Comparison of ENCODE assay signal across 19 mouse cellular contexts in genomic region chr14:11881082-11881481, GRCm38 (mm10).
DNase-seq lines count a peak whose midpoint lies in the region; ATAC-seq lines count a peak whose summit lies in the region.
"Had no signal": no experiment of that assay in that cellular context is flagged by ENCODE, and none has a peak within 500 bp of the region (broad histone marks: within the 10 kb centered on the region; RNA-seq: fewer than 3 reads in every experiment).

No protein-coding gene starts in this region.

- H3K9ac ChIP-seq in intestine, embryonic 16.5 days (ENCODE audit: low read depth, low read length), result no peak overlapping the region
- H3K9ac ChIP-seq: hindbrain, embryonic 12.5 days; lung, embryonic 14.5 days; midbrain, embryonic 12.5 days had no signal

- H3K4me3 ChIP-seq in heart, embryonic 10.5 days, result no peak overlapping the region
- no peak overlapping the region for H3K4me3 ChIP-seq in intestine, embryonic 16.5 days (ENCODE audit: low read length)
- H3K4me3 ChIP-seq: hindbrain, embryonic 12.5 days; left cerebral cortex, adult 2 months; limb, embryonic 10.5 days; midbrain, embryonic 12.5 days had no signal

- no peaks in the 10 kb centered on the region for H3K36me3 ChIP-seq in heart, embryonic 10.5 days
- no peaks in the 10 kb centered on the region for H3K36me3 ChIP-seq in intestine, embryonic 16.5 days (ENCODE audit: control insufficient read depth, insufficient read depth, low read length)
- H3K36me3 ChIP-seq: hindbrain, embryonic 12.5 days; midbrain, embryonic 12.5 days had no signal

- H3K4me1 ChIP-seq in heart, embryonic 10.5 days, result peaks cover 54% of the 10 kb centered on the region
- H3K4me1 ChIP-seq in intestine, embryonic 16.5 days (ENCODE audit: control insufficient read depth, insufficient read depth, low read length), result peaks cover 3% of the 10 kb centered on the region; the same call in 1 of the 2 replicates

- no peak overlapping the region for H3K4me2 ChIP-seq in intestine, embryonic 16.5 days (ENCODE audit: low read depth, low read length)
- H3K4me2 ChIP-seq: hindbrain, embryonic 12.5 days; liver, embryonic 11.5 days; lung, embryonic 14.5 days; midbrain, embryonic 12.5 days had no signal

- intact Hi-C loops in heart, postnatal 36 days (cut with DNase I), result loop anchor here (5.0 kb wide), 5 partner anchors 51 to 329 kb away; partner anchors contain the start of gene Ptprg

- no peak for ATAC-seq in intestine, embryonic 16.5 days
- no peak for ATAC-seq in erythroblast, adult 5-6 weeks (replicated peaks; ENCODE audit: low FRiP score, poor library complexity, severe bottlenecking)
- ATAC-seq: forebrain, embryonic 14.5 days; inflammation-experienced regulatory T-cells, adult 6 months had no signal

- H3K27me3 ChIP-seq in heart, embryonic 10.5 days (ENCODE audit: insufficient read depth, poor library complexity, severe bottlenecking), result no peaks in the 10 kb centered on the region
- no peaks in the 10 kb centered on the region for H3K27me3 ChIP-seq in intestine, embryonic 16.5 days (replicated peaks; ENCODE audit: control insufficient read depth, insufficient read depth, low read length)
- H3K27me3 ChIP-seq: hindbrain, embryonic 12.5 days had no signal

- WGBS in heart, embryonic 10.5 days, result 67% methylated on average over 3 of the region's 3 CpGs
- WGBS in intestine, embryonic 16.5 days, result 85% methylated on average over 3 of the region's 3 CpGs

- DNase-seq in adrenal gland, postnatal 36 days, result peak; percentile 28 to 29
- no peak for DNase-seq in adrenal gland, postnatal 10 days
- DNase-seq in heart, embryonic 10.5 days (ENCODE audit: low spot score), result no peak
- no peak for DNase-seq in heart, postnatal 36 days
- peak; percentile 62 for DNase-seq in kidney, adult 9 months
- DNase-seq: cerebellum, postnatal 10 days; embryo, embryonic 11 days; lung, embryonic 14.5 days; thymus, postnatal 36 days had no signal

- H3K27ac ChIP-seq in heart, embryonic 10.5 days, result 0 out of 2 replicates have a peak overlapping the region, but pooled peaks have one; percentile 52
- H3K27ac ChIP-seq in intestine, embryonic 16.5 days (ENCODE audit: low read length), result no peak overlapping the region
- H3K27ac ChIP-seq: hindbrain, embryonic 12.5 days; left cerebral cortex, adult 2 months; limb, embryonic 10.5 days; macrophage; midbrain, embryonic 12.5 days had no signal

- H3K9me3 ChIP-seq in heart, embryonic 10.5 days, result no peaks in the 10 kb centered on the region
- no peaks in the 10 kb centered on the region for H3K9me3 ChIP-seq in intestine, embryonic 16.5 days (ENCODE audit: control insufficient read depth, low read length)
- H3K9me3 ChIP-seq: hindbrain, embryonic 12.5 days; limb, embryonic 10.5 days; midbrain, embryonic 12.5 days had no signal

Comparison
In these comparisons a context has a peak if more than half of its experiments do, and no peak if none do; other contexts are left out.
1. DNase-seq: peak in adrenal gland, postnatal 36 days (2 of 2) and kidney, adult 9 months (single experiment); none in adrenal gland, postnatal 10 days (single experiment), heart, embryonic 10.5 days (single experiment) and heart, postnatal 36 days (0 of 2).